Mouse (Mus musculus): ENCODE results near the gene Gng3.
A peak's percentile ranks its signal among the peaks of the same experiment; 100 is the strongest.
"Not testable (repeated sequence)": the region's sequence is repeated elsewhere in the genome, so short reads cannot be mapped to it uniquely, and the experiment has no call there.

The Gng3 gene

DNA sequence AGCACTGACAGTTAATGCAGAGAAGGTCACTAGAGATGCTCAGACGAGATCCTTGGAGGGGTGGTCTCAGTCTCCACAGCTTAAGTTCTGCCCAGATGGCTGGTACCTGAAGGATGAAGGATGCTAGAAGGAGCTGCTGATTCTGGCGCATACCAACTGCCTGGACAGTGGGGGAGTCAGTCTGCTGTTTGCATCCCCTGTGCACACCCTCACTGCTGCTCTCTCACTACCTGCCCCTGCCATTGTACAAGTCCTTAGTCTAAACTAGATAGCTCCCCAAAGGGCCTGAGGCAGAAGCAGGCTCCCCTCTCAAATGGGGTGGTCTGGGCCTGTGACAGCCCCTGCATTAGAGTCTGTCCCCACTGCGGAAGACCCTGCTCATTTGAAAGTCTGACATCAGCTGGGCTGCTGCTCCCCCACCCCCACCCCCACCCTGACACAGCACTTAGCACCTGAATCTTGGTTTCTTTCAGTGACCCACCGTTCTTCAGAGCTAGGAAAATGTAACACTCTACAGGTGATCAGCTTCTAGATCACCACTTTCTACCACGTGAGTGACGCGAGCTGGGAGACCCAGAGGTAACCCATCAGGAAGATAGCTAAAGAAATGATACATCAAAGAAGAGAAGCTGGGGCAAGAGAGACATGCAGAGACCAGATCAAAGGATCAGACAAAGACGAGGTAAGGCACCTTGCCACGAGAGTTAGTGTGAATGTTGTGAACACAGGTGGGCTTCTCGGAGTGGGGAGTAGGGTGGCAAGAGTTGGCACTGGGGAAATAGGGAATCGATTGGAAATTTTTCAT, at the start of gene Gng3:
Gng3 (minus strand) TSS at position 92 of the 805 bp plus-strand sequence.
- DNase-seq (ENCODE audit: low spot score), result no peak

DNA sequence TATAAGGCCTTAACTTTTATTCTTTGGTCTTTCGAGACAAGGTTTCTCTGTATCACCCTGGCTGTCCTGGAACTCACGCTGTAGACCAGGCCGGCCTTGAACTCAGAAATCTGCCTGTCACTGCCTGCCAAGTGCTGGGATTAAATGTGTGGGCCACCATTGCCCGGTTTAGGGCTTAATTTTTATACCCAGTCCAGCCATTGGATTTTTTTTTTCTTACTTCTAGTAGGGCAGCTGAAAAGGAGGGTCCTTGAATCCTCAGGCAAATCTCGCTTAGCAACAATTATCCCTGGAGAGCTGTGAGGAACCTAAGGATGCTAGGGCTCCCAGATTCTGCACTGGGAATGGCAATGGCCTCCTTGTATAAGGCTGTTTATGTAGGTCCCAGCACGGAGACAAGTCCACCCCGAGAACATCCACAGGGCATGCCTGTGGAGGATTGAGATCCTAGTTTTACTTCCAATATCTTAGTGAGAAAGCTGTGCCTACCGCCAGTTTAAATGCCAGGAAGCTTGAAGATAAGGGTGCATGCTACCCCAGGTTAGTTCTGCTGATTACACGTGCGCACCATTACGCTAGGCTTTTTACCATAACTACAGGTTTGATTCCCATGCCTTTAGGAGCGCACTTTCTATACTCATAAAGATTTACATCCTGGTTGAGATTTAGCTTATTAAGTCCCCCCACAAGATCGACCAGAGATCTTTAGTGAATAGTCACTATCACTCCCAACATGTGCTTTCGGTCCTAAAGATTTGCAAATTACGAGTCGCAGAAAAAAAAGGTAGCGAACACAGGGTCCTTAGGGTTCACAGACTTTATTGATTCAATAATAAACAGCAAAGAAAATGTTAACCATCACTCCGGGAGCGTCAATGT, 48.8 kb upstream of the Gng3 start:
- no peak for DNase-seq (ENCODE audit: low spot score)

DNA sequence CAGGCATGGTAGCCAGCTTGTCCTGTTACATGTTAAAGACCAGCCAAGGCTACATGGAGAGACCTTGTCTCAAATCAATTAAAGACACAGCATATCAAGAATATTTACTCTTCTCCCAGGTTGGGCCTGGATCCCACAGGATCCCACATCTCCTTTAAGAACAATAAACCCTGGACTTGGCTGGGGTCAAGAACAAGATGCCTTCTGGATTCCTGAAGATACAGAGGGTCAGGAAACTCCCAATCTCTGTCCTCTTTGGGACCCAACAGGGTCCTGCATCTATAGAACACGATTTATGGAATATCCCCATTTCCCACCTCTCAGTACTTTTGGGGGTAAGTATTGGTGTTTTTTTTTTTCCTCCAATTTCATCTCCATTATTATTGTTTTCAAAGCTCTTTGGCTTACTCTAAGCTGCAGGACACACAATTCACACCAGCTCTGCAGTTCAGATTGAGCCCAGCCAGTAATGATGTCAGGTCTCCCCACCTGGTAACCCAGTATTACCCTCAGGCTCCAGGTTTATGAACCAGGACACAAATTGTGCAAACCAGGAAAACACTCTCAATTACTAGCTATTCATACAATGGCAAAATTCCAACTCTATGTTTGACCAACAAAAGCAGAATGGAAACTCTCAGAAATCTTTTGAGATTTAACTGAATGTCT, 48.1 kb upstream of the Gng3 start:
- DNase-seq (ENCODE audit: low spot score), result no peak

DNA sequence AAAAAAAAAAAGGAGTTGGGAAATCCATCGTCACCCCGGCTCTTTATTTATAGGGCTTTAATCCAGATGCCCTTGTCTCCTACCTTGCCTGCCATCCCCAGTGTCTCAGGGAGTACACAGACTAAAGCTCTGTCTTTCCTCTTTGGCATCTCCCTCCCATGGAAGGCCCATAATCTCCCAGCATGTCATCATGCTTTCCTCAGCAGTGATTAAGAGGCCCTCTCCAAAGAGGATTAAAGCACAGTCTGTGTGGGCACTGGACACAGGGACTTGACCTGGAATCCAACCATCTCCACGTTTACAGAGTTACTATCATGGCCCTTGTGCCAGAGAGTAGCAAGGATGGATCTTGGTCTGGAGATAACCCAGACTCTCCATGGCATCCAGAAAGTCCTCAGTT, 44.6 kb upstream of the Gng3 start, which contains the start of the genes Lbhd1 and Gm49403:
Lbhd1 (plus strand) TSS at position 117 of the 400 bp plus-strand sequence.
Gm49403 (plus strand) TSS at position 315 of the 400 bp plus-strand sequence.
- no peak for DNase-seq (ENCODE audit: low spot score)

DNA sequence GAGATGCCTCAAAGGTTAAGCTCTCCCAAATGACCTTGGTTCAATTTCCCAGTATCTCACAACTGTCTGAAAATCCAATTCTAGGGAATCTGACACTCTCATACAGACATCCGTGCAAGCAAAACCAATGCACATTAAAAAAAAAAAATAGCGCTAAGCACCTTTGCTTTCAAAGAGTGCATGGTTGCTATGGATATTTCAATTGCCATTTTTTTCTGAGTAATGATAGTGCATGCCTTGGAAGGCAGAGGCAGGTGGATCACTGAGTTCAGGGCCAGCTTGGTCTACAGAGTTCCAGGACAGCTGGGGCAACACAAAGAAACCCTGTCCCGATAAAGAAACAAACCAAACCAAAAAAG, 42.0 kb upstream of the Gng3 start:
- no peak for DNase-seq (ENCODE audit: low spot score)

DNA sequence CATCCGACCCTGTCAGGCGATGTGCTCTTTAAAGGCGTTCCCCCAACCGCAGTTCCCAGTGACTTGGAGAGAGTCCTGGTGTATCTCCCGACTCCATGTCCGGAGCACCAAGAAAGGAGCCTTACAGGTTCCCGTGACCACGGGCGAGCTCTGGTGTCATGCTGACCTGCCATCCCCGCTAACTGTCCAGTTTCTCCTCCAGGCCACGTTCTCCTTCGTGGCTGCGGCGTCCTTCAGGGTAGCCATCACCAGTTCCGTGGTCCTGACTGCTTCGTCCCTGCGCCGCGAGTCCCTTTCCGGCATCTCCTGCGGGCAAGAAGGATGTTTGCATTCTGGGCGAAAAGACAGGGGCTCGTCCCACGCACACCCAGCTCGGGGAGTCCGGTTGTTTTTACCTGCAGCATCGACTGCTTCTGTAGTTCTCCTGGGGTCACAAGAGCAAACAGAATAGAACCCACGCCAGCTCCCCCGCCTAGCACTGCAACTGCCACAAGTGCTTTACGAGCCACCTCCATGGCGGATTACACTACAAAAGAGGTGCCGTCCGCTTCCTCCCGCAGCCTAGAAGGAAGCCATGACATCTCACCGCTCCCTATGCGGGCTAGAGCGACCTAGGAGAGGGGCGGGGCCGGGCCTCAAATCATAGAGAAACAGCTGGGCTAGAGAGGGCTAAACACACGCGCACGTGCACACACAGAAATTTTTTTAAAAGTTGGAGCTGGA, 41.5 kb upstream of the Gng3 start, which contains the start of gene Uqcc3:
Uqcc3 (minus strand) TSS at position 613 of the 723 bp plus-strand sequence.
- peak; percentile 94 for DNase-seq (ENCODE audit: low spot score)

DNA sequence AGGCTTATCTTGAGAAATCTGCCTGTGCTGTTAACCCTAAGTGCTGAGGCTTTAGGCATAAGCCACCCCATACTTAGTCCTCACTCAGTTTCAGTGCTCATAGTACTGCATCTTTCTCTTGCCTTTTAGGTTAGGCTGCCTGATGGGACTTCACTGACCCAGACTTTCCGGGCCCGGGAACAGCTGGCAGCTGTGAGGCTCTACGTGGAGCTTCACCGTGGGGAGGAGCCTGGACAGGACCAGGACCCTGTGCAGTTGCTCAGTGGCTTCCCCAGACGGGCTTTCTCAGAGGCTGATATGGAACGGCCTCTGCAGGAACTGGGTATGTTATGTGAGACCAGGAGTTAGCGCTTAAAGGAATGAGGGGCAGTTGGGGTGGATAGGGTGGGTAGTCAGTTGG, 36.0 kb upstream of the Gng3 start:
- no peak for DNase-seq (ENCODE audit: low spot score)

DNA sequence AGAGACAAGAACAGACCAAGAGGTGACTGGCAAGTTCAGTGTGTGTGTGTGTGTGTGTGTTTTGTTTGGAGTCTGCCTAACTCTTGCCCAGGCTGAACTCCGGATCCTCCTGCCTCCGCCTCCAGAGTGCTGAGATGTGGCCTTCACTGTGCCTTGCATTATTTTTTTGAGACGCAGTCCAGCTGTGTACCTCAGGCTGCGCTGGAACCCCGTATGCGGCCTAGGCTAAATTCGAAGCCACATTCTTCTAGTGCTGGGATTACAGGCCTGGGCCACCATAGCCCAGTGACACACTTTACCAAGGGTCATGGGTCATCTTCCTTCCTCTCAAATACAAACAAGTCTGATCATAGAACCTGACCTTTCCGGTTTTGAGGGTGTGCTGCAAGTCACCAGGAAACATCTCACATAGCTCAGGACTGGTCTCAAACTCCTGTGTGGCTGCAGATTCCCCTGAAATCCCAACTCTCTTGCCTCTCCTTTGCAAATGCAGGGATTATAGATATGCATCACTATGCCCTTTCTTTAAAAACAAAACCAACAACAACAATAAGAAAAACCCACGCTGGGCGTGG, 33.4 kb upstream of the Gng3 start:
- no peak for DNase-seq (ENCODE audit: low spot score)

DNA sequence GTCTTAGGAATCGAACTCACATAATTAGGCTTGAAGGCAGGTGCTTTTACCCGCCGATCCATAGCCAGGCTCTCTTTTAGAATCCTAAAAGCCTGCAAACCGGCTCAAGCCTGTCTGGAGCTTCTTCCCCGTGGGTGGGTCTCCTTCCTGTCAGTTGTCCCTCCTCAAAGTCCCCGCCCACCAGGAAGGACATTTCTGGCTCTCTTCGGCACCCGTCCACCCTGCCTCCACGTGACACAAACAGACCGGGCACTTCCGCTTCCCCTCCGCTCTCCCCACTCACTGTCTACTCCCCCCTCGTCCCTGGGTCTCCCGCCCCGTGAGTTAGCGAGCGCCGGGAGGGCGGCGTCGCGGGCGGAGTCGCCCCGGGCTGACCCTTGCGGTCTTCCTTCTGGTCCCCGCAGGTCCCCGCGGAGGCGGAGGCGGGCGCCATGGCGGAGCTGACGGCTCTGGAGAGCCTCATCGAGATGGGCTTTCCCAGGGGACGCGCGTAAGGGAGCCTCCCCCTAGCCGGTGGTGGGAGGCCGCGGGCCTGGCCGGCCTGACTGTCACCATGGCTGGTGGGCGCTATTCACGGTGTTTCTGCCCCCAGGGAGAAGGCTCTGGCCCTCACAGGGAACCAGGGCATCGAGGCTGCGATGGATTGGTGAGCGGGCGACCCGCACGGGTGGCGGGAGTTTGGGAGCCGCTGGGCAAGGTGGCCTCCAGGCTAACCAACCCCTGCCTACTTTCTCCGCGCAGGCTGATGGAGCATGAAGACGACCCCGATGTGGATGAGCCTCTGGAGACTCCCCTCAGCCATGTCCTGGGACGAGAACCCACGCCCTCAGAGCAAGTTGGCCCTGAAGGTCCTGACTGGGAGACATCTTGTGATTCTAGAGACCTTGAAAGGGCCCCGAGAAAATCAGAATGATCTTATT, 32.5 kb upstream of the Gng3 start, which contains the start of gene Ubxn1:
Ubxn1 (plus strand) TSS at position 230 of the 920 bp plus-strand sequence.
- peak; percentile 98 for DNase-seq (ENCODE audit: low spot score)

DNA sequence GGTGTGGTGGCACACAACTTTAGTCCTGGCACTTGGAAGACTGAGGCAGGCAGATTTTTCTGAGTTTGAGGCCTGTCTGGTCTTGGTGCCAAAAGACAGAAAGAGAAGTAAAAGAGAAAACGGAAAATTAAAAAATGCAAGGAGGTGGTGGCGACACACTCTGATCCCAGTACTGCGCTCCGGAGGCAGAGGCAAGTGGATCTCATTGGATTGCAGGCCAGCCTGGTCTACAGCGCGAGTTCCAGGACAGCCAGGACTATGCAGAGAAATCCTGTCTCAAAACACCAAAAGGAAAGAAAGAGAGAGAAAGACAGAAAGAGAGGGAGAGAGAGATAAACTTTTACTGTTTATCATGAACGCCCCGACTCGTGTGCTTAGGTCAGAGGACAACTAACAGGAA, 31.8 kb upstream of the Gng3 start:
- DNase-seq (ENCODE audit: low spot score), result no peak

DNA sequence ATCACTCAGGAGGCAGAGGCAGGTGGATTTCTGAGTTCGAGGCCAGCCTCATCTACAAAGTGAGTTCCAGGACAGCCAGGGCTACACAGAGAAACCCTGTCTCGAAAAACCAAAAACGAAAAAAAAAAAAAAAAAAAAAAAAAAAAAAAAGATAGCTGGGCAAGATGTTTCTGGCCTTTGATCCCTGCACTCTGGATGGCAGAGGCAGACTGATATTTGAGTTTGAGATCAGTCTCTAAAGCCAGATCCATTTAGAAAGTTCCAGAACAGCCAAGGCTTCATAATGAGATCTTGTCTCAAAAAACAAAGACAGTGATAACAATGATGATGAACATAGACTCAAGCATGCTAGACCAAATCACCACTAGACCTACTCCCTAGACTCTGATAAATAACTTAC, 31.4 kb upstream of the Gng3 start:
- not testable (repeated sequence) for DNase-seq (ENCODE audit: low spot score)

DNA sequence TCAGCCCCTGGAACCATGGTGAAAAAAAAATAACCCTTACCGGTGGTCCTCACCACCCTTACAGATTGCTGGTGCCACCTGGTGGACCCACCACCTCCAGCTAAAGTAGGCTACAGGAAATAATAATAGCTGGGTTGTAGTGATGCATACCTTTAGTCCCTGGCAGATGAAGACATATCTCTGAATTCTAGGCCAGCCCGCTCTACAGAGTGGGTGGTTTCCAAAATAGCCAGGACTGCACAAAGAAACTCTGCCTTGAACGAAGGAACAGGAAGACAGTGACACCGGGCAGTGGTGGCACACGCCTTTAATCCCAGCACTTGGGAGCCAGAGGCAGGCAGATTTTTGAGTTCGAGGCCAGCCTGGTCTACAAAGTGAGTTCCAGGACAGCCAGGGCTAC, 25.3 kb upstream of the Gng3 start:
- no peak for DNase-seq (ENCODE audit: low spot score)

DNA sequence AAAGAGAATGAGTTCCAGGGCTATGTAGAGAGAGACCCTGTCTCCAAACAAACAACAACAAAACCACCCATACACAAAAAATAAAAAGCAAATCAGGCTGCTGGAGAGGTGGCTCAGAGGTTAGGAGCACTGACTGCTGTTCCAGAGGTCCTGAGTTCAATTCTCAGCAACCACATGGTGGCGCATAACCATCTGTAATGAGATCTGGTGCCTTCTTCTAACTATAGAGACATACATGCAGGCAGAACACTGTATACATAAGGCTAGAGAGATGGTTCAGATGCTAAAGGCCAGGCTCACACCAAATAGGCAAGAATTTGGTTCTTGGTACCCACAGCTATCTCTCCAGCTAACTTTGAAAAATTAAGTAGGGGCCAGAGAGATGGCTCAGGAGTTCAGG, 20.0 kb upstream of the Gng3 start:
- no peak for DNase-seq (ENCODE audit: low spot score)

DNA sequence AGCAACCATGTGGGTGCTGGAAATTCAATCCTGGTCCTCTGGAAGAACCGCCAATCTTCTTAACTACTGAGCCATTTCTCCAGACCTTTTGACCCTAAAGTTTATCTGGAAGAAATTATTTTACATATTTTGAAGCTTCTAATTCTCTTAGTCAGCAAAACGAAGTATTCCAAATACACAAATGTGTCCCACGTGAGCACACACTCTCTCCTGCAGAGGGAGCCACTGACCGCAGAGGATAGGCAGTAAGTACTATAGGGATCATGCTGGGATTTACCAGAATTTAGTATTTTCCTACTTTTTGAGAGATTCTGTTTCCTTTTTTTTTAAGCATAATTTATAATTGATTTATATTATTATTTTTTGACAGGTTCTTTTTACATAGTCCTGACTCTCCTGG, 18.7 kb upstream of the Gng3 start:
- peak; percentile 61 for DNase-seq (ENCODE audit: low spot score)

DNA sequence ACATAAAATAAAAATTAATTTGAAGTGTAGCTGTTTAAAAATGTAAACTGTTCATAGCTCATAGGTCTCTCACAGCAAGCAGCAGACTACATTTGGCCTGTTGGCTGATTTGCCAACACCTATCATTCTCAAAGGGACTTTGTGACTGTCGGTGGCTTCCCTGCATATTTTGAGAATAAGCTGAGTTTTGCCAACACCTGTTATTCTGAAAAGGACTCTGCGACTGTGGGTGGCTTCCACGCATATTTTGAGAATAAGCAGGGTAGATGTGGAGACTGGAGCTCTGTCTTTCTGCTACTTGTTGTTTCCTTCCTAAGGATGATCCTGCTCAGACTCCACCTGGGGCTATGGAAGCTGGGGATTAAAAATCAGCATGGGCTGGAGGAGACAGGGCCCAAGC, 14.1 kb upstream of the Gng3 start:
- DNase-seq (ENCODE audit: low spot score), result no peak

DNA sequence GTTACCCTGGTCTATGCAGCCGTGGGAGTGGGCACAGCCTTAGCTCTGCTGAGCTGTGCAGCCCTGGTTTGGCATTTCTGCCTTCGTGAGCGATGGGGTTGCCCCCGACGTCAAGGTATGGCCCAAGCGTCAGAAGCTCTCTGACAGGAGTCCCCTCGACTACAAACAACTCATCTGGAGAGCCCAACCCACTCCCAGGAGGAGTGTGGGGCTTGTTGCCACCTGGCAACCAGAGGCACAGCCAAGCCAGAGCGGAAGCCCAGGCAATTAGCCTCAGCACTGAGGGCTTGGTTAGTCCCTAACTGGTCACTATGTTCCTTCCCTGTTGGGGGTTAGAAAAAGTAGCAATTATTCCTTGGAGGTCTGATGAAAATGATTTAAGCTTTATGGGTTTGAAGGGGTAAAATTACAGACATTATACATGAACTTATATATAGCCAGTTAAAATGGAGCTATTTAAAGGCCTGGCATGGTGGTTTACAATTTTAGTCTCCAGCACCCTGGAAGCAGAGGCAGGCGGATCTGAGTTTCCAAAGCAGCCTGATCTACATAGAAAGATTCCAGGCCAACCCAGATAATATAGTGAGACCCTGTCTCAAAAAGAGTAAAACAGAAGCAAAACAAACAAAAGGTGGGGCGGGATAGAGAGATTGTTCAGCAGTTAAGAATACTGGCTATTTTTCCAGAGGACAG, 13.4 kb upstream of the Gng3 start:
- no peak for DNase-seq (ENCODE audit: low spot score)

DNA sequence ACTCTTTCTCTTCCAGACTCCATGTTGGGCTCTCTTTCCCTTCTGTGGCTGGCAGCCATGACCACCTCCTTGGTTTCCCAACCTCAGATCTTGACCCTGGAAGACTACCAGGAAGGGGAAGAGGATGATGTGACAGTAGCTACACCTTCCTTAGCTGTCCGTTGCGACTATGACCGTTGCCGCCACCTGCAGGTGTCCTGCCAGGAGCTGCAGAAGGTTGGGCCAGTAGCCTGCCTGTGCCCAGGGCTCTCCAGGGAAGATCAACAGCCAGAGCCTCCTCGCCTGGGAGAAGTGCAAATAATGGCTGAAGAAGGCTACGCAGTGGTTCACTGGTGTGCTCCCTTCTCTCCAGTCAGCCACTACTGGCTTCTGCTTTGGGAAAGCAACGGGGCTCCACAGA, 12.6 kb upstream of the Gng3 start:
- DNase-seq (ENCODE audit: low spot score), result peak; percentile 48

DNA sequence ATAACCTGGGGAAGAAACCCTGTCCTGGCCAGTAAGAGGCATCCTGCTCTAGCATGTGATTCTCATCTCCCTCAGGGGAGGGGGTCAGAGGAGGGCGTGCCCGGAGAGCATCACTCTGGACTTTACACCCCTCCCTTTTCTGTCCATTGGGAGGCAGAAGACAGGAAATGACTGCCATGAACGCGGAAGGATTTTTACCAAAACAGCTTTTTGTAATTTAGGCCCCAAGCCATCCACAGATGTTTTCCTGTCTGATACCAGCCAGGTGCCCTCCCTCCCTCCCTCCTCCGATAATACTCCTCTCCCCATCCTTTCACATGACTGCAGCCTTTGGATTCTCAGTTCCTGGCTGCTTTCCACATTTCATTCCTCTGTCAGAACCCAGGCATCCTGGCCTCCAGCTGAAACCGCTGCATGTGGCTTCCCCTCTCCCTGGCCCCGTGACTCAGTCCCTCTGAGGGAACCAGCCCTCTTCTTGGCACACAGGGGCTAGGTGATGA, 11.5 kb upstream of the Gng3 start, which contains the start of gene Lrrn4cl:
Lrrn4cl (plus strand) TSS at position 367 of the 500 bp plus-strand sequence.
- no peak for DNase-seq (ENCODE audit: low spot score)

DNA sequence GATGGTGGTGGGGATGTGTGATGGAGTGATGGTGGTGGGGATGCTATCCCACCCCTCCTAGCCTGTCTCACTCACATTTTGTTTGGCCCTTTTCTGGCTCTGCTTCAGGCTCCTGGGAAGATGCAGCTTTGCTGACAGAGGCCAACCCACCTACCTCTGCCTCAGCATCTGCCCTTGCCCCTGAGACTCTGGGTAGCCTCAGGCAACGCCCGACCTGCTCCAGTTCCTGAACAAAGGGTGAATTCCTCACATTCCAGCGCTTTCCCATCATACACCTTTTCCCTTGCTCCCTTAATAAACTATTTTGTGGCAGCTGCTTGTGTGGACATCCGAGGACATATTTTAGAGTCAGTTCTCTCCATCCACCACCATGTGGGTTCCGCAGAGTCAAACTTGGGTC, 9.4 kb upstream of the Gng3 start:
- DNase-seq (ENCODE audit: low spot score), result no peak
